Mouse (Mus musculus) left cerebral cortex, postnatal 14 days (tissue): ENCODE data around the gene Rfng. TPM values are rescaled to one million over a fixed set of nuclear protein-coding genes. Genes with fewer than 3 reads are reported as not detected.

Experiments
- DNase-seq, 2 experiments: peaks; one replicate each; pipeline ENCODE4 v3.0.0; 2021 to 2022; ENCODE audit warnings: low spot score in 2 of 2, mixed read lengths in 1 of 2
- intact Hi-C: fragments of 180-260 bp; cut with DNase I; formaldehyde crosslinking; loops from one replicate; pipeline ENCODE4 v1.15.1; 2025
- total RNA-seq, 2 experiments: library from RNA; stranded (reverse); gene quantifications; 2 replicates each; pipeline ENCODE4 v1.2.3; 2021

Gene Rfng
- total RNA-seq, 2 experiments from 2014 or later, result 75.3 to 79.6 TPM

DNA sequence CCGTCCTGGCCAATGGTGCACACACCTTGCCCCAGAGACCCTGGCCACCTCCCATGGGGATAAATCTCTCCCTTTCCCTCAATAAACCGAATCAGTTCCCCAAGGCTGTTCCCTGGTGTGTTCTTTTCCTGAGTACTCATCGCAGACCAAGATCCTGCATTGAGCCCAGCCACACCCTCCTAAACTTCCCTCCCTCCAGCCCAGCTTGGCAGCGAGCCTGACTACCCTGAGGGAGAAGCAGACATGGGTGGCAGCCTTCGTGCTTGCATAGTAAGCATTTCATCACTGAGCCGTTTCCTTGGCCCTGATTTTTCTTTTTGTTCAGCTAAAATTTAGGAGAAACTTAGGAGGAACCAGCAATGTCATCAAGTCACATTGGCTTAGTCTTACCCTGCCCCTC lies 50.5 kb downstream of the Rfng start:
- DNase-seq, result no peak

DNA sequence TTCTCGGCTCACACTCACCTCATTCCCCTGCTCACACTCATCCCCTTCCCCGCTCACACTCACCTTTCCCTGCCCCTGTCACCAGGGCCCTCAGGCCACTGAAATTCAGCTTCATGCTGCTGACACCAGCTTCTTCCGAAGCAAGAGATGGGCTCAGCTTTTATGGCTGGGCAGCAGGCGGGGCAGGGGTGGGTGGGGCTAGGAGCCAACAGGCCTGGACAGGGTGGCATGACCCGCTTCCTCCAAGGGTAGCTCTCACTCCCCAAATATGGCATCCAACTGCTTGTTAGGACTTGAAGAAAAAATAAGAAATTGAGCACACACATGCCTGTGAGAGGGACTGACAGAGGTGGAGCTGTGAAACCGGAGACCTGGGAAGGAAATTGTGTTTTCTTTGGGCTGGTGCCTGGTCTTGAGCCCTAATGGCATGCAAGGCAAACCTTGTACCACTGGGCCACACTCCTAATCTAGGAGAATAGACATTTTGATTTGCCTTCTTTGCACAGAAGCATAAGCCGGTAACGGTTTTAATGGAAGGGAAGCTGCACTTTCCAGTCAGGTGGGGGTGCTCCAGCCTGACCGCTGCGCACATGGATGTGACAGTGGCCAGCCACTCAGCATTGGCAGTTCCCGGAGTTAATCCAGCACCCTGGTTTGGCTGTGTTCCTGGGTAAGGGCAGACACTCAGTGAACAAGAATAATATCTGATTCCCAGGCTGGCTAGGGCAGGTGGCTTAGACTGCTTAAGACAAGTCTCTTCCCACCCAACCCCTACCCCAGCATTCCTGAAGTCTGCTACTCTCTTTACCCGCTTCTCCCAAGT lies 51.9 kb downstream of the Rfng start, which contains the start of gene Cbr2:
Cbr2 (minus strand) TSS at position 257 of the 823 bp plus-strand sequence.
- DNase-seq, result no peak
- intact Hi-C loops, result no loop called here

More for the DNA sequence above, 50.5 kb downstream of the Rfng start:
- intact Hi-C loops, result no loop called here

DNA sequence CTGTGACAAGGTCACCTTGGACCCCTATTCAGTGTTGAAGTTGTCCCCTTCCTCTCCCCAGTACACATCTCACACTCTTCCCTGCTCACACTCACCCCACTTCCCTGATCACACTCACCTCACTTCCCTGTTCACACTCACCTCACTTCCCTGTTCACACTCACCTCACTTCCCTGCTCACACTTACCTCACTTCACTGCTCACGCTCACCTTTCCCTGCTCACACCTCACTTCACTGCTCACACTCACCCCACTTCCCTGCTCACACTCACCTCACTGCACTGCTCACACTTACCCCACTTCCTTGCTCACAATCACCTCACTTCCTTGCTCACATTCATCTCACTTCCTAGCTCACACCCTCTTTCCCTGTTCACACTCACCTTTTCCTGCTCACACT lies 52.6 kb downstream of the Rfng start:
- intact Hi-C loops, result no loop called here
- DNase-seq, result no peak

Other genes with a start within 250 kb of the Rfng start
- 100 to 1,000 TPM in 1 of 2 experiments, 10 to 100 TPM in 1; 95.9 to 101 TPM for gene Mcrip1, start 234.5 kb downstream of the Rfng start, total RNA-seq
- gene Ppp1r27, start 233.1 kb downstream of the Rfng start, total RNA-seq, result not detected
- 100 to 1,000 TPM; 125 to 127 TPM for gene P4hb, start 211.0 kb downstream of the Rfng start, total RNA-seq
- gene Arhgdia, start 202.6 kb downstream of the Rfng start, total RNA-seq, result 100 to 1,000 TPM; 397 to 401 TPM
- gene Alyref, start 185.8 kb downstream of the Rfng start, total RNA-seq, result 10 to 100 TPM; 65.4 to 72.9 TPM
- 100 to 1,000 TPM in 1 of 2 experiments, 10 to 100 TPM in 1; 99.6 to 100 TPM for gene Anapc11, start 185.8 kb downstream of the Rfng start, total RNA-seq
- gene Npb, start 175.7 kb downstream of the Rfng start, total RNA-seq, result 1 to 10 TPM in 1 of 2 experiments, under 1 TPM in 1; 0.97 to 1.0 TPM
- 100 to 1,000 TPM; 131 to 134 TPM for gene Pcyt2, start 166.3 kb downstream of the Rfng start, total RNA-seq
- gene Sirt7, start 159.0 kb downstream of the Rfng start, total RNA-seq, result 10 to 100 TPM; 34.7 to 42.4 TPM
- gene Mafg, start 150.6 kb downstream of the Rfng start, total RNA-seq, result 10 to 100 TPM; 84.3 to 94.3 TPM
- gene Pycr1, start 140.4 kb downstream of the Rfng start, total RNA-seq, result 1 to 10 TPM; 3.8 to 4.0 TPM
- gene Myadml2, start 136.0 kb downstream of the Rfng start, total RNA-seq, result 1 to 10 TPM; 5.9 to 6.0 TPM
- 1 to 10 TPM; 5.7 to 8.9 TPM for gene Notum, start 123.0 kb downstream of the Rfng start, total RNA-seq
- gene Aspscr1, start 111.2 kb downstream of the Rfng start, total RNA-seq, result 10 to 100 TPM; 50.0 to 59.5 TPM
- gene Cenpx, start 70.5 kb downstream of the Rfng start, total RNA-seq, result 10 to 100 TPM; 26.8 to 30.2 TPM
- gene Lrrc45, start 70.3 kb downstream of the Rfng start, total RNA-seq, result 10 to 100 TPM; 57.2 to 60.1 TPM
- 10 to 100 TPM; 92.2 to 99.5 TPM for gene Rac3, start 62.7 kb downstream of the Rfng start, total RNA-seq
- 1 to 10 TPM; 5.7 to 7.8 TPM for gene Dcxr, start 56.9 kb downstream of the Rfng start, total RNA-seq
- 1 to 10 TPM; 1.5 to 3.0 TPM for gene Cbr2, start 52.1 kb downstream of the Rfng start, total RNA-seq
- gene Hmga1b, start 21.4 kb downstream of the Rfng start, total RNA-seq, result 10 to 100 TPM; 25.9 to 30.1 TPM
- 100 to 1,000 TPM; 141 to 144 TPM for gene Gps1, start 65 bp upstream of the Rfng start, total RNA-seq
- 10 to 100 TPM; 44.2 to 49.0 TPM for gene Dus1l, start 12.2 kb upstream of the Rfng start, total RNA-seq
- gene Fasn, start 40.3 kb upstream of the Rfng start, total RNA-seq, result 100 to 1,000 TPM; 207 to 211 TPM
- 1 to 10 TPM; 6.2 to 7.0 TPM for gene Ccdc57, start 148.7 kb upstream of the Rfng start, total RNA-seq
- gene Slc16a3, start 164.3 kb upstream of the Rfng start, total RNA-seq, result 1 to 10 TPM; 3.2 to 4.2 TPM
- 100 to 1,000 TPM; 112 to 115 TPM for gene Csnk1d, start 207.1 kb upstream of the Rfng start, total RNA-seq